Mouse (Mus musculus) intestine, postnatal 0 days (tissue): ENCODE measurements around the gene Lhx2. TPM values are rescaled to one million over a fixed set of nuclear protein-coding genes. Genes with fewer than 3 reads are reported as not detected.

Source experiments
- ATAC-seq: fragments of 200-750 bp; cut with Nextera tagmentation; 2 replicates; pipeline ENCODE4 v1.8.0; 2017; ENCODE audit warnings: mild to moderate bottlenecking, moderate TSS enrichment, moderate library complexity
- H3K27ac ChIP-seq: fragments of 300-500 bp; sonication (generic); 2 replicates; pipeline ENCODE4 v1.5.1; 2014; ENCODE audit warnings: mild to moderate bottlenecking, low read depth, low read length, moderate library complexity
- H3K27me3 ChIP-seq: fragments of 300-500 bp; sonication (generic); replicated peaks from 2 replicates; pipeline ENCODE4 v1.6.1; 2014; ENCODE audit warnings: low read length, mixed read lengths; ENCODE audit not compliant: control insufficient read depth, insufficient read depth
- H3K36me3 ChIP-seq: fragments of 300-500 bp; sonication (generic); 2 replicates; pipeline ENCODE4 v1.6.1; 2014; ENCODE audit warnings: mild to moderate bottlenecking, moderate library complexity; ENCODE audit not compliant: control insufficient read depth, insufficient read depth
- H3K4me1 ChIP-seq: fragments of 300-500 bp; sonication (generic); replicated peaks from 2 replicates; pipeline ENCODE4 v1.6.1; 2014; ENCODE audit warnings: antibody characterized with exemption, low read length, mixed read lengths; ENCODE audit not compliant: control insufficient read depth, insufficient read depth
- H3K4me2 ChIP-seq: fragments of 300-500 bp; sonication (generic); replicated peaks from 2 replicates; pipeline ENCODE4 v1.6.1; 2014; ENCODE audit warnings: low read depth, mild to moderate bottlenecking, moderate library complexity
- H3K4me3 ChIP-seq: fragments of 300-500 bp; sonication (generic); 2 replicates; pipeline ENCODE4 v1.5.1; 2014; ENCODE audit warnings: low read depth, low read length
- H3K9ac ChIP-seq: fragments of 300-500 bp; sonication (generic); 2 replicates; pipeline ENCODE4 v1.6.1; 2014; ENCODE audit warnings: mild to moderate bottlenecking, low read depth, low read length
- H3K9me3 ChIP-seq: fragments of 300-500 bp; sonication (generic); 2 replicates; pipeline ENCODE4 v1.6.1; 2016; ENCODE audit warnings: mixed run types; ENCODE audit not compliant: control insufficient read depth
- CTCF ChIP-seq: sonication (generic); IDR thresholded peaks from 2 replicates; pipeline ENCODE4 v1.5.1; 2016; ENCODE audit warnings: low read depth, mild to moderate bottlenecking, control low read depth, antibody characterized with exemption, moderate library complexity
- WGBS: fragments of 180-500 bp; shearing (Covaris S2); extraction: QIAGEN DNeasy Blood & Tissue Kit; methylation state at CpG from one replicate; pipeline ENCODE4 v1.1.7; 2014; 5-methylcytosine and 5-hydroxymethylcytosine counted together
- polyA plus RNA-seq: library from polyadenylated mRNA; unstranded; fragments of >200 nt; fragmentation: Nextera tagmentation; extraction: Ambion mirVana; gene quantifications from 2 replicates; pipeline ENCODE4 v1.2.1, GENCODE M21; 2015

Gene Lhx2
- polyA plus RNA-seq, 1 experiment from 2014 or later: not detected

DNA sequence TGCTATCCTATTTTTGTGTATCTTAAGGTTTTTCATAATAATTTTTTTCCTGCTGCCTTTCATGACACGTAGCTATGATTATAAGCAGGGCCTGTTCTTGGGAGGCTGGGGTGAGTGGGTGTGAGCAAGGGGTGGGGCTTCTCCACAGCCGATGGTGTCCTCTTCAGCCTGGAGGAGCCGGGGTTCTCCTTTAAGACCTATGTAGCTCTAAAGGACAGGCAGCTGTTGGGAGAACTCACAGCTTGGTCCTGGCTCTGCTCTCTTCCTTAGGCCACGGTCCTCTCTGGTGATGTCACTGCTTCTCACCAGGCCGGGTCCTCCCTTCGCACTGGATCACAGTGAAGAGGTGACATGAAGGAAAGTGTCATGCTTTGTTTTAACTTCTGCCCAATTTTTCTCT lies 58.8 kb downstream of the Lhx2 start:
- H3K36me3 ChIP-seq: no peaks in the 10 kb centered on the region
- WGBS: 45% methylated on average over 6 of the region's 6 CpGs
- TF ChIP-seq CTCF: no peak
- H3K9me3 ChIP-seq: no peaks in the 10 kb centered on the region
- no peaks in the 10 kb centered on the region for H3K27me3 ChIP-seq
- no peaks in the 10 kb centered on the region for H3K4me1 ChIP-seq
- H3K9ac ChIP-seq: no peak overlapping the region
- no peak overlapping the region for H3K4me2 ChIP-seq
- H3K4me3 ChIP-seq: no peak overlapping the region
- ATAC-seq: no peak
- no peak overlapping the region for H3K27ac ChIP-seq

DNA sequence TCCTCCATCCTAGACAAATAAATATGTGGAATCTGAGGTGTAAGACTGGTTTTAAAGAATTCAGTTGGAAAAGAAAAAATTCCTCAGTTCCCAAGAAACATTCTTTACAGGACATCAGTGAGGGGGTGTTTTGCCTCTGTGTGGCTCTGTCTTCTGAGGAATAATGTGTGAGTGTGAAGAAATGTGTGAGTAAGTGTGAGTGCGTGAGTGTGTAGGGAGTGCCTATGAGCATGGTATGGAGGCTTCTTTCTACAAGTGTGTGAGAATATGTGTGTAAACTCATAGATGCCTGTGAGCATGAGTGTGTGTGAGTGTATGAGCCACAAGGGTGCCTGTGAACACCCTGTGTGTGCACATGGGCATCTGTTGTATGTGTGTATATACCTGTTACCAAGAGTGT lies 63.5 kb downstream of the Lhx2 start:
- Histone ChIP-seq H3K4me1 (no peaks in the 10 kb centered on the region), H3K9ac (no peak overlapping the region), H3K36me3 (no peaks in the 10 kb centered on the region), H3K4me2 (no peak overlapping the region), H3K27me3 (no peaks in the 10 kb centered on the region), H3K9me3 (no peaks in the 10 kb centered on the region), H3K4me3 (no peak overlapping the region), H3K27ac (no peak overlapping the region)
- ATAC-seq: no peak
- WGBS: 89% methylated on average over 1 of the region's 1 CpGs
- TF ChIP-seq CTCF: no peak

DNA sequence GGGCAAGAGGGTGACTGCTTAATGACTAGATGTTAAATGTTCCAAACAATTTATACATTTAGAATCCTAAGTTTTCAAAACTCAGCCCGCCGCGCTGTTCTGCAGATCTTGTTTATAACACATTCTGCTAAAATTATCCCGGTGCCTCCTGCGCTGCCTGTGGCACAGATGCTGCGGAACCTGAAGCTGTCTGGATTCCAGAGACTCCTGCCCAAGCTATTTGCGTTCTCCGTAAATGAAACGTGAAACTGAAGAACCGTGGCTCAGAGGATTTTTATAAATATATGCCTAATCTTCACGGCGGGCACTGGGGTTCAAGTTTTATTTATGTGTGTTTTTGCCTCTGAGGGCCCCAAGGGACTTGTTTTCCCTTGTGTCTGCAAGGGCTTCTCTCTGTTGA lies 64.2 kb downstream of the Lhx2 start:
- H3K4me3 ChIP-seq: no peak overlapping the region
- no peaks in the 10 kb centered on the region for H3K36me3 ChIP-seq
- H3K9ac ChIP-seq: no peak overlapping the region
- no peaks in the 10 kb centered on the region for H3K27me3 ChIP-seq
- 43% methylated on average over 12 of the region's 12 CpGs for WGBS
- TF ChIP-seq CTCF: no peak
- ATAC-seq: no peak
- no peaks in the 10 kb centered on the region for H3K4me1 ChIP-seq
- H3K27ac ChIP-seq: no peak overlapping the region
- H3K4me2 ChIP-seq: no peak overlapping the region
- H3K9me3 ChIP-seq: no peaks in the 10 kb centered on the region

GRCm38 (mm10) chr2:38404007-38404596 lies 65.0 kb downstream of the Lhx2 start:
- Histone ChIP-seq H3K4me3 (no peak overlapping the region), H3K9ac (no peak overlapping the region), H3K27me3 (no peaks in the 10 kb centered on the region), H3K4me1 (no peaks in the 10 kb centered on the region), H3K36me3 (no peaks in the 10 kb centered on the region), H3K9me3 (no peaks in the 10 kb centered on the region), H3K4me2 (no peak overlapping the region), H3K27ac (no peak overlapping the region)
- TF ChIP-seq CTCF: no peak
- WGBS: 73% methylated on average over 10 of the region's 10 CpGs
- no peak for ATAC-seq

- Histone ChIP-seq H3K27me3 (no peaks in the 10 kb centered on the region), H3K4me1 (no peaks in the 10 kb centered on the region), H3K36me3 (no peaks in the 10 kb centered on the region), H3K9me3 (no peaks in the 10 kb centered on the region), H3K27ac (no peak overlapping the region), H3K9ac (no peak overlapping the region), H3K4me3 (no peak overlapping the region), H3K4me2 (no peak overlapping the region)
- no peak for TF ChIP-seq CTCF
- WGBS: 84% methylated on average over 4 of the region's 4 CpGs
- no peak for ATAC-seq
Observed at GRCm38 (mm10) chr2:38405356-38405755, 66.3 kb downstream of the Lhx2 start.

- 92% methylated on average over 3 of the region's 3 CpGs for WGBS
- no peaks in the 10 kb centered on the region for H3K27me3 ChIP-seq
- no peaks in the 10 kb centered on the region for H3K4me1 ChIP-seq
- no peaks in the 10 kb centered on the region for H3K9me3 ChIP-seq
- no peak for TF ChIP-seq CTCF
- H3K27ac ChIP-seq: no peak overlapping the region
- no peak for ATAC-seq
- no peaks in the 10 kb centered on the region for H3K36me3 ChIP-seq
- no peak overlapping the region for H3K4me3 ChIP-seq
- no peak overlapping the region for H3K9ac ChIP-seq
- no peak overlapping the region for H3K4me2 ChIP-seq
Observed at GRCm38 (mm10) chr2:38409309-38409708, 70.2 kb downstream of the Lhx2 start.

GRCm38 (mm10) chr2:38410227-38410626 lies 71.1 kb downstream of the Lhx2 start:
- H3K36me3 ChIP-seq: no peaks in the 10 kb centered on the region
- H3K4me1 ChIP-seq: no peaks in the 10 kb centered on the region
- H3K27me3 ChIP-seq: no peaks in the 10 kb centered on the region
- H3K27ac ChIP-seq: no peak overlapping the region
- no peaks in the 10 kb centered on the region for H3K9me3 ChIP-seq
- no peak overlapping the region for H3K4me3 ChIP-seq
- no peak for ATAC-seq
- H3K9ac ChIP-seq: no peak overlapping the region
- no peak overlapping the region for H3K4me2 ChIP-seq
- TF ChIP-seq CTCF: no peak
- 81% methylated on average over 6 of the region's 6 CpGs for WGBS
